Mouse (Mus musculus): Measurements from ENCODE around the gene Ly86. TPM values are rescaled to one million over a fixed set of nuclear protein-coding genes. Genes with fewer than 3 reads are reported as not detected.

Ly86 gene
- total and polyA plus RNA-seq, 3 experiments = not detected

DNA sequence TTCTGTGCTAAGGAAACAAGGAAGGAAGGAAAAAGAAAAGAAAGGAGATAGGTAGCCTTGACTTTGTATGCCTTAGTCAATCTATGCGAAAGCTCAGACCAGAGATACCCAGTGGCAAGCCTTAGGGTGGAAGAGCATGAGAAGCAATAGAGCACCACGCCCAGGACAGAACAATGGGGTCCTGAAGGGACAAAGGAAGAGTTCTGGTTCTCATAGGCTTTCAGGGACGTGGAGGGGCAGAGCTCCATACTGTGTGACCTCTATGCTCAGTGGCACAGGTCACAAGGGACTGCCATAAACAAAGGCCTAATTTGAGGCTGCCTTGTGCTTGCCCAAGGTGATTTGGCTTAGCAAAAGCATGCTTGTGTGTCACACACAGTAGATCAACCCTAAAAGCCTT lies 80.4 kb downstream of the Ly86 start:
- TF ChIP-seq POLR2AphosphoS5 (IDR thresholded peaks at IDR 0.05; ENCODE audit: borderline replicate concordance, low read depth, low read length) = no peak
- TF ChIP-seq POLR2AphosphoS2 (IDR thresholded peaks at IDR 0.05; ENCODE audit: low read length) = no peak
- Histone ChIP-seq H3K4me1 (ENCODE audit: control insufficient read depth in 1 of 2, insufficient read depth in 2 of 2, low read length in 2 of 2) (no peaks in the 10 kb centered on the region), H3K36me3 (ENCODE audit: control insufficient read depth in 1 of 2, insufficient read depth in 2 of 2, low read length in 2 of 2) (no peaks in the 10 kb centered on the region), H3K79me2 (ENCODE audit: control insufficient read depth, insufficient read depth, low read length, poor library complexity) (no peaks in the 10 kb centered on the region), H3K27ac (ENCODE audit: control insufficient read depth, low read depth, low read length) (no peak overlapping the region), H3K9ac (ENCODE audit: control insufficient read depth, low read depth, low read length, poor library complexity, severe bottlenecking) (no peak overlapping the region), H3K27me3 (ENCODE audit: control insufficient read depth in 1 of 2, insufficient read depth in 2 of 2, low read length in 2 of 2) (peaks cover 0 to 1% of the 10 kb centered on the region in 2 experiments; a peak in 1 of 4 replicates), H3K4me3 (ENCODE audit: control insufficient read depth in 1 of 2, insufficient read depth in 1 of 2, low read depth in 2 of 2, low read length in 2 of 2) (no peak overlapping the region), H3K9me3 (replicated peaks; ENCODE audit: insufficient read depth, low read length) (no peaks in the 10 kb centered on the region)
- DNase-seq (ENCODE audit: low read depth, low spot score) = no peak

DNA sequence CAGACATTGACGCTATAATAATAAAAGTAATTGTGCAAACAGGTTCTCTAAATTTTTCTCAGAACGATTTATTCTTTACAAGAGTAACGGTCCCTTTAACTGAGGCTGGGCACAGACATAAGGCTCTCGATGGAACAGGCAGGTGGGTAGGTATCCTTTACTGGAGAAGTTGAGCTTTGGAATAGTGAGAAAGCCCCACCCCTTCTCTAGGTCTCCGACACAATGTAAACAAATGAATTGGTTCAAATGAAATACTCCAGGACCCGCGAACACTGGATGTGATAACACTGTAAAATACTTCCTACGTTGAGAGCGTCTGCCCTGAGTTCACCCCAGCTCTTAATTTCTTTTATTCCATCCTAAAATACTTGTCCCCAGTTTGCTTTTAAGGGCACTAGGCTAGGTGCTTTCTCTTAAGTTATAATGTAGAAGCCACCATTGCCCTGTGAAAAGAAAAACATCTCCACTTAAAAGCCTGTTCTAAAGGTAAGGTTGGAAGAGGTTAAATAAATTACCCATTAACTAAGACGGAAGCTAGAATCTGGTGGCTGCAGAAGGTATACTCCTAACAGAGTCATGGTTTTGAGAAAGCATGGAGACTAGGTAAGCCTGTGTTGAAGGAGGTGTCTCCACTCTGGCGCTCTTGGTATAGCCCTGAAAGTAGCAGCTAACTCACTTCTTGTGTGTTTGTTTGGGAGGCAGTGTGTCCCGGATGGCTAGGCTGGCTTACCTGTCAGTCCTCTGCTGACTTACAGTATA lies 81.7 kb downstream of the Ly86 start:
- Histone ChIP-seq H3K27ac (ENCODE audit: control insufficient read depth, low read depth, low read length) (no peak overlapping the region), H3K4me3 (ENCODE audit: control insufficient read depth in 1 of 2, insufficient read depth in 1 of 2, low read depth in 2 of 2, low read length in 2 of 2) (no peak overlapping the region), H3K4me1 (ENCODE audit: control insufficient read depth in 1 of 2, insufficient read depth in 2 of 2, low read length in 2 of 2) (no peaks in the 10 kb centered on the region), H3K9me3 (replicated peaks; ENCODE audit: insufficient read depth, low read length) (no peaks in the 10 kb centered on the region), H3K79me2 (ENCODE audit: control insufficient read depth, insufficient read depth, low read length, poor library complexity) (no peaks in the 10 kb centered on the region), H3K36me3 (ENCODE audit: control insufficient read depth in 1 of 2, insufficient read depth in 2 of 2, low read length in 2 of 2) (no peaks in the 10 kb centered on the region), H3K27me3 (ENCODE audit: control insufficient read depth in 1 of 2, insufficient read depth in 2 of 2, low read length in 2 of 2) (peaks cover 0 to 1% of the 10 kb centered on the region in 2 experiments; a peak in 1 of 4 replicates), H3K9ac (ENCODE audit: control insufficient read depth, low read depth, low read length, poor library complexity, severe bottlenecking) (no peak overlapping the region)
- DNase-seq (ENCODE audit: low read depth, low spot score) = no peak
- TF ChIP-seq POLR2A (IDR thresholded peaks at IDR 0.05; ENCODE audit: control insufficient read depth in 1 of 2, insufficient read depth in 1 of 2, low read depth in 1 of 2, low read length in 2 of 2, poor library complexity in 1 of 2) = no peak
- no peak for TF ChIP-seq MYB (IDR thresholded peaks at IDR 0.05; ENCODE audit: low read depth, low read length)
- TF ChIP-seq USF1 (IDR thresholded peaks at IDR 0.05; ENCODE audit: low read depth, low read length) = no peak
- TF ChIP-seq EP300 (IDR thresholded peaks at IDR 0.05; ENCODE audit: low read depth in 1 of 2, low read length in 2 of 2) = no peak
- no peak for TF ChIP-seq ZMIZ1 (IDR thresholded peaks at IDR 0.05; ENCODE audit: low read depth, low read length)
- TF ChIP-seq RCOR1 (IDR thresholded peaks at IDR 0.05; ENCODE audit: low read depth, low read length) = no peak
- no peak for TF ChIP-seq TAL1 (IDR thresholded peaks at IDR 0.05; ENCODE audit: low read length)
- no peak for TF ChIP-seq JUND (IDR thresholded peaks at IDR 0.05; ENCODE audit: low read depth, low read length)
- no peak for TF ChIP-seq POLR2AphosphoS2 (IDR thresholded peaks at IDR 0.05; ENCODE audit: low read length)
- TF ChIP-seq CTCF (IDR thresholded peaks at IDR 0.05 in 2 of 3, conservative IDR thresholded peaks at IDR 0.05 in 1 of 3; ENCODE audit: control insufficient read depth in 1 of 3, insufficient read depth in 1 of 3, low read depth in 2 of 3, low read length in 3 of 3, poor library complexity in 1 of 3, severe bottlenecking in 1 of 3) = no peak
- TF ChIP-seq ETS1 (IDR thresholded peaks at IDR 0.05; ENCODE audit: low read depth, low read length) = no peak

DNA sequence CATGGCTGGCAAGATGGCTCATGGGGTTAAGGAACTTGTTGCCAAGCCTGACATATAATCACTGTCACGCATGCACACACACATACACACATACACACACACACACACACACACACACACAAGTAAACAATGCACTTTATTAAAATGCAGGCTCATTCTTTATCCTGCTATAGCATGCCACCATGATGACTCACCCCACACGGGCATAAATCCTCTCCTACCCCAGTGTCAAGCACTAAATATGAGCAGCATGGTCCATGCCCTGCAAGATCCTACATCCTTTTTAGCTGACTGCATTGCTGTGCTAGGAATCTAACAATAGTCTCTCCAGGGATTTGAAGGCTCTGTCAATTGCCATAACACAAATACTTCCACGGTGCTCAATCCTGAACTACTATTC lies 83.5 kb downstream of the Ly86 start:
- no peaks in the 10 kb centered on the region for H3K9me3 ChIP-seq (replicated peaks; ENCODE audit: insufficient read depth, low read length)
- peaks cover 0 to 1% of the 10 kb centered on the region in 2 experiments; a peak in 1 of 4 replicates for H3K27me3 ChIP-seq (ENCODE audit: control insufficient read depth in 1 of 2, insufficient read depth in 2 of 2, low read length in 2 of 2)
- no peak for DNase-seq (ENCODE audit: low read depth, low spot score)
- no peaks in the 10 kb centered on the region for H3K4me1 ChIP-seq (ENCODE audit: control insufficient read depth in 1 of 2, insufficient read depth in 2 of 2, low read length in 2 of 2)
- H3K36me3 ChIP-seq (ENCODE audit: control insufficient read depth in 1 of 2, insufficient read depth in 2 of 2, low read length in 2 of 2) = no peaks in the 10 kb centered on the region
- H3K4me3 ChIP-seq (ENCODE audit: control insufficient read depth in 1 of 2, insufficient read depth in 1 of 2, low read depth in 2 of 2, low read length in 2 of 2) = no peak overlapping the region
- H3K27ac ChIP-seq (ENCODE audit: control insufficient read depth, low read depth, low read length) = no peak overlapping the region
- no peak for TF ChIP-seq ZKSCAN1 (IDR thresholded peaks at IDR 0.05; ENCODE audit: low read depth, low read length)
- no peak for TF ChIP-seq BHLHE40 (IDR thresholded peaks at IDR 0.05; ENCODE audit: borderline replicate concordance, low read depth, low read length)
- no peak for TF ChIP-seq RAD21 (IDR thresholded peaks at IDR 0.05; ENCODE audit: low read depth, low read length)
- no peak for TF ChIP-seq POLR2A (IDR thresholded peaks at IDR 0.05; ENCODE audit: control insufficient read depth in 1 of 2, insufficient read depth in 1 of 2, low read depth in 1 of 2, low read length in 2 of 2, poor library complexity in 1 of 2)
- no peak for TF ChIP-seq MAZ (IDR thresholded peaks at IDR 0.05; ENCODE audit: low read depth, low read length)
- no peak for TF ChIP-seq NELFE (IDR thresholded peaks at IDR 0.05; ENCODE audit: low read depth, low read length)
- TF ChIP-seq USF2 (IDR thresholded peaks at IDR 0.05; ENCODE audit: borderline replicate concordance in 1 of 2, insufficient read depth in 1 of 2, low read depth in 1 of 2, low read length in 2 of 2) = no peak
- no peak for TF ChIP-seq CTCF (IDR thresholded peaks at IDR 0.05 in 2 of 3, conservative IDR thresholded peaks at IDR 0.05 in 1 of 3; ENCODE audit: control insufficient read depth in 1 of 3, insufficient read depth in 1 of 3, low read depth in 2 of 3, low read length in 3 of 3, poor library complexity in 1 of 3, severe bottlenecking in 1 of 3)
- no peak for TF ChIP-seq GABPA (IDR thresholded peaks at IDR 0.05; ENCODE audit: low read depth, low read length)
- H3K9ac ChIP-seq (ENCODE audit: control insufficient read depth, low read depth, low read length, poor library complexity, severe bottlenecking) = no peak overlapping the region
- H3K79me2 ChIP-seq (ENCODE audit: control insufficient read depth, insufficient read depth, low read length, poor library complexity) = no peaks in the 10 kb centered on the region

All from MEL (cell line).